Mouse (Mus musculus) embryonic facial prominence, embryonic 13.5 days (tissue): ENCODE measurements around the gene Cops7a. TPM values are rescaled to one million over a fixed set of nuclear protein-coding genes. Genes with fewer than 3 reads are reported as not detected.

Experiments used
- ATAC-seq: fragments of 200-750 bp; cut with Nextera tagmentation; 2 replicates; pipeline ENCODE4 v1.8.0; 2017; ENCODE audit warnings: low read depth; ENCODE audit not compliant: insufficient number of reproducible peaks, insufficient read depth, low FRiP score, low TSS enrichment
- H3K27ac ChIP-seq: fragments of 300-500 bp; sonication (generic); 2 replicates; pipeline ENCODE4 v1.5.1; 2015; ENCODE audit warnings: moderate library complexity, mild to moderate bottlenecking, inconsistent platforms
- H3K27me3 ChIP-seq: fragments of 300-500 bp; sonication (generic); 2 replicates; pipeline ENCODE4 v1.6.1; 2015; ENCODE audit warnings: mild to moderate bottlenecking, inconsistent platforms
- H3K36me3 ChIP-seq: fragments of 300-500 bp; sonication (generic); 2 replicates; pipeline ENCODE4 v1.6.1; 2015; ENCODE audit warnings: mild to moderate bottlenecking, inconsistent platforms
- H3K4me1 ChIP-seq: fragments of 300-500 bp; sonication (generic); 2 replicates; pipeline ENCODE4 v1.6.1; 2015; ENCODE audit warnings: inconsistent platforms
- H3K4me2 ChIP-seq: fragments of 300-500 bp; sonication (generic); 2 replicates; pipeline ENCODE4 v1.6.1; 2015; ENCODE audit warnings: moderate library complexity, mild to moderate bottlenecking, inconsistent platforms
- H3K4me3 ChIP-seq: fragments of 300-500 bp; sonication (generic); 2 replicates; pipeline ENCODE4 v1.5.1; 2015; ENCODE audit warnings: mild to moderate bottlenecking, inconsistent platforms
- H3K9ac ChIP-seq: fragments of 300-500 bp; sonication (generic); 2 replicates; pipeline ENCODE4 v1.6.1; 2015; ENCODE audit warnings: mild to moderate bottlenecking, inconsistent platforms
- H3K9me3 ChIP-seq: fragments of 300-500 bp; sonication (generic); 2 replicates; pipeline ENCODE4 v1.6.1; 2016; ENCODE audit warnings: inconsistent platforms
- WGBS: fragments of 180-500 bp; shearing (Covaris S2); methylation state at CpG from one replicate; pipeline ENCODE4 v1.1.7; 2015; ENCODE audit warnings: mixed read lengths; 5-methylcytosine and 5-hydroxymethylcytosine counted together
- polyA plus RNA-seq: library from polyadenylated mRNA; unstranded; fragments of >200 nt; fragmentation: Nextera tagmentation; extraction: Ambion mirVana; gene quantifications from 2 replicates; pipeline ENCODE4 v1.2.1, GENCODE M21; 2015

Cops7a gene
- polyA plus RNA-seq, 1 experiment from 2014 or later = 138 TPM

DNA sequence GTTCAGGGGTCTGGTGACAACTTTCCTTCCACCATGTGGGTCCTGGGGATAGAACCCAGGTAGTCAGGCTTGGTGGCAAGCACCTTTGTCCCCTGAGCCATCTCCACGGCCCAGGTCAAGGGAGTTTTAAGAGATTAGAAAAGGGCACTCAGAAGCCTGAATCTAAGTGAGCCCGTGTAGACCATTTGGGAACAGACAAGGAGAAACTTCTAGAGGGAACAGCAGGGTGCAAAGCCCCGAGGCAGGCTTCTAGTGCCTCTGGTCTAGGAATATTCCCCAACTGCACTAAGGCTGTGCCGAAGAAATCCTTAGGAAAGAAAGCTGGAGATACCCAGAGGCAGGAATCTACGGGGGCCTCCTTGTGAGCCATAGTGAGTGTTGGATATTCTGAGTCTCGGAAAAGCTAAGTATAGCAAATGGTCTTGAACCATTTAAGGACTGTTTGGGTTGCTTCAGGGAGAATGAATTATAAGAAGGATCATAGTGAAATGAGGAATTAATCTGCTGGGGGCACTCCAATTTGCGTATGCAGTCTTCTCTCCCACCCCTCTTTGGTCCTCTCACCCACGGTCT is 30.6 kb upstream of the Cops7a start:
- WGBS = 37% methylated on average over 8 of the region's 8 CpGs
- Histone ChIP-seq H3K4me3 (peak overlapping the region; percentile 60), H3K27me3 (peaks cover 96% of the 10 kb centered on the region), H3K36me3 (no peaks in the 10 kb centered on the region), H3K9ac (peak overlapping the region; percentile 77), H3K9me3 (no peaks in the 10 kb centered on the region), H3K27ac (no peak overlapping the region), H3K4me1 (peaks cover 33% of the 10 kb centered on the region), H3K4me2 (peak overlapping the region; percentile 99)
- no peak for ATAC-seq

DNA sequence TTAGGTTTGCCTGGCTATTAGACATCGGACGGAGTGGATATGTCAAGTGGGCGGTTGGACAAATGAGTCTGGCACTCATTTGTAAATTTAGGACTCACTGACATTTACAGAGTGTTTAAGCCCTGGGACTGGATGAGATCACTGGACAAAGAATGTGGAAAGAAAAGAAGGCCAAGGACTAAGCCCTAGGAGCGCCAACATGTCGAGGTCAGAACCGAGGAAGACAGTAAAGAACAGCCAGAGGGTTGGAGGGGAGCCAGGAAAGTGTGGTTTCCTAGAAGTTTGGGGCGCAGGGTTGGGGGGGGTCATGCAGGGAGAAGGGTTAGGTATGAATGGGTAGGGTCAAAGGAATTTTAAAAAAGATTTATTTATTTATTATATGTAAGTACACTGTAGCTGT is 29.9 kb upstream of the Cops7a start:
- Histone ChIP-seq H3K27me3 (peaks cover 89% of the 10 kb centered on the region), H3K4me2 (no peak overlapping the region), H3K27ac (no peak overlapping the region), H3K9me3 (no peaks in the 10 kb centered on the region), H3K9ac (no peak overlapping the region), H3K36me3 (no peaks in the 10 kb centered on the region), H3K4me1 (peaks cover 33% of the 10 kb centered on the region), H3K4me3 (no peak overlapping the region)
- 85% methylated on average over 7 of the region's 7 CpGs for WGBS
- ATAC-seq = no peak

- Histone ChIP-seq H3K27me3 (peaks cover 75% of the 10 kb centered on the region), H3K9ac (peak overlapping the region; percentile 54; the same call in 1 of the 2 replicates), H3K36me3 (no peaks in the 10 kb centered on the region), H3K4me3 (no peak overlapping the region), H3K9me3 (no peaks in the 10 kb centered on the region), H3K27ac (no peak overlapping the region), H3K4me1 (peaks cover 26% of the 10 kb centered on the region), H3K4me2 (0 out of 2 replicates have a peak overlapping the region, but pooled peaks have one; percentile 3)
- WGBS = 13% methylated on average over 11 of the region's 11 CpGs
- ATAC-seq = no peak
These were observed 28.5 kb upstream of the Cops7a start for GRCm38 (mm10) chr6:124993876-124994275.

GRCm38 (mm10) chr6:124993365-124993764 is 28.0 kb upstream of the Cops7a start:
- WGBS = 78% methylated on average over 9 of the region's 9 CpGs
- no peak for ATAC-seq
- Histone ChIP-seq H3K4me2 (no peak overlapping the region), H3K36me3 (no peaks in the 10 kb centered on the region), H3K9me3 (no peaks in the 10 kb centered on the region), H3K27me3 (peaks cover 70% of the 10 kb centered on the region), H3K27ac (no peak overlapping the region), H3K4me1 (peaks cover 21% of the 10 kb centered on the region), H3K4me3 (no peak overlapping the region), H3K9ac (no peak overlapping the region)

DNA sequence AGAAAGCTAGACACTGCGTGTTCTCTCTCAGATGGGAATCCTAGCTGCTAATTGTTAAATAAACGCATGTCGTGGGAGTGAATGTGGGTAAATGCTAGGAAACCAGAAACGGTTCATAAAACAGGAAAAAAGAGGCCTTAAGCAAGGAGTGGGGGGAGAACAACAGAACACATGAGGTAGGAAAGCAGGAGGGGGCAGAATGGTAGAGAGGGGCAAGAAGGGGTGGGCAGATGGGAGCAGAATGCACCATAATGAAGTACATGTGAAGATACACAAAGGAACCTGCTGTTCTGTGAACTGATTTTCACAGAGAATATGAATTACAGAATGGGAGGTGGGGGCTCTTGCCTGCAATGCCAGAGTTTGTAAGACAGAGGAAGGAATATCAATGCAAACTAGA is 26.9 kb upstream of the Cops7a start:
- Histone ChIP-seq H3K9me3 (no peaks in the 10 kb centered on the region), H3K4me1 (peaks cover 10% of the 10 kb centered on the region), H3K4me2 (no peak overlapping the region), H3K27ac (no peak overlapping the region), H3K4me3 (no peak overlapping the region), H3K27me3 (peaks cover 63% of the 10 kb centered on the region), H3K36me3 (no peaks in the 10 kb centered on the region), H3K9ac (no peak overlapping the region)
- no peak for ATAC-seq
- WGBS = 65% methylated on average over 4 of the region's 4 CpGs

- Histone ChIP-seq H3K36me3 (peaks cover 10% of the 10 kb centered on the region), H3K9ac (no peak overlapping the region), H3K9me3 (no peaks in the 10 kb centered on the region), H3K4me3 (no peak overlapping the region), H3K27ac (no peak overlapping the region), H3K4me2 (no peak overlapping the region), H3K4me1 (peaks cover 9% of the 10 kb centered on the region), H3K27me3 (no peaks in the 10 kb centered on the region)
- ATAC-seq = no peak
- 76% methylated on average over 4 of the region's 4 CpGs for WGBS
These were observed 2.4 kb upstream of the Cops7a start for GRCm38 (mm10) chr6:124967766-124968165.

DNA sequence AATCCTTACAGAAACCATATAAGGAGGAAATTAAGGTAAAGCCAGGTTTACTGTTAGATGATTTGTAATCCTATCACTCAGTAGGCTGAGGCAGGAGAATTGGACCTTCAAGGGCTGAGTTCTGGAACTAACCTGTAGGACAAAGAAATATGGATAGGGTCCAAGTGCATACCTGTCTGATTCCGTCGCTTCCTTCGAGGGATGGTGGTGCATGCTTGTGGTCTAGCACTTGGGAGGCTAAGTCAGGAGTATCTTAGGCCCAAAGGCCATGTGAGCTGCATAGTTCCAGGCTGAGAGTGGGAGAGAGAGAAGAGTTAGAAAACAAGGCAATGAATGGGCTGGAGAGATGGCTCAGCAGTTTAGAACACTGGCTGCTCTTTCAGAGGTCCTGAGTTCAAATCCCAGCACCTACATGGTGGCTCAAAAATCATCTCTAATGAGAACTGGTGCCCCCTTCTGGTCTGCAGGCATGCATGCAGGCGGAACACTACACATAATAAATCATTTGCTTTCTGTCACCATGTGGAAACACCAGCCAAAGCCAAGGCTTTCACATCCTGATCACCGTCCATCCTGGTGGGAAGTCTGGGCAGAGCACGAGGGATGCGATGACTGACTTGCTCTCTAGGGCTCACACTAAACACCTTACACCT is 1.3 kb upstream of the Cops7a start:
- 97% methylated on average over 7 of the region's 7 CpGs for WGBS
- H3K27me3 ChIP-seq = no peaks in the 10 kb centered on the region

GRCm38 (mm10) chr6:124965747-124966146 is 409 bp upstream of the Cops7a start:
- H3K9me3 ChIP-seq = no peaks in the 10 kb centered on the region
- 16% methylated on average over 15 of the region's 15 CpGs for WGBS
- peak overlapping the region; percentile 95 for H3K27ac ChIP-seq
- H3K36me3 ChIP-seq = peaks cover 30% of the 10 kb centered on the region
- peak overlapping the region; percentile 97 for H3K4me2 ChIP-seq
- H3K9ac ChIP-seq = peak overlapping the region; percentile 94
- peak overlapping the region; percentile 79 for H3K4me3 ChIP-seq
- no peak for ATAC-seq
- no peaks in the 10 kb centered on the region for H3K27me3 ChIP-seq
- H3K4me1 ChIP-seq = peaks cover 9% of the 10 kb centered on the region

More for the DNA sequence above, 1.3 kb upstream of the Cops7a start:
- H3K36me3 ChIP-seq = peaks cover 22% of the 10 kb centered on the region
- peak overlapping the region; percentile 97 for H3K4me2 ChIP-seq
- H3K4me3 ChIP-seq = peak overlapping the region; percentile 79
- H3K27ac ChIP-seq = no peak overlapping the region
- H3K9me3 ChIP-seq = no peaks in the 10 kb centered on the region
- H3K4me1 ChIP-seq = peaks cover 9% of the 10 kb centered on the region
- H3K9ac ChIP-seq = no peak overlapping the region
- no peak for ATAC-seq

GRCm38 (mm10) chr6:124964638-124965037 is 700 bp downstream of the Cops7a start:
- Histone ChIP-seq H3K4me2 (peak overlapping the region; percentile 97), H3K4me3 (peak overlapping the region; percentile 79), H3K36me3 (peaks cover 41% of the 10 kb centered on the region), H3K4me1 (peaks cover 9% of the 10 kb centered on the region), H3K27me3 (no peaks in the 10 kb centered on the region), H3K9ac (peak overlapping the region; percentile 94), H3K9me3 (no peaks in the 10 kb centered on the region), H3K27ac (peak overlapping the region; percentile 95)
- WGBS = 36% methylated on average over 16 of the region's 16 CpGs
- ATAC-seq = 0 out of 2 replicates have a peak, but pooled peaks have one; percentile 6

DNA sequence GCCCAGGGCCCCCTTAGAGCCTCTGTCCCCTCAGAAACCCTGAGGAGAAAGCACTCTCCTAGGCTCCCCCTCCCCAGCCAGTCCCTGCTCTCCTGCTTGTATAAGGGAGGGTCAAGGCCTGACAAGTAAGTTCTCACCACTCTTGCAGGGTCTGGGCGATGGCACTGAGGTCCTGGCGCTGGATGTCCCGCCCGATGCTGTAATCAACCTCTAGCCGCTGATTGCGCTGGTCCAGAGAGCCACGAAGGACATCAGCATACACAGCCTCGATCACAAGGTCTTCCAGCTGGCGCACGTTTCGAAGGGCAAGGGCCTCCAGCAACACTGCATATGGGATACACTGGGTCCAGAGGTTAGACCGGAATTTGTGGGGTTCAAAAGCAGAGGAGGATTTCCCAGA is 4.3 kb downstream of the Cops7a start:
- H3K36me3 ChIP-seq = peaks cover 67% of the 10 kb centered on the region
- ATAC-seq = no peak
- H3K27me3 ChIP-seq = no peaks in the 10 kb centered on the region
- 94% methylated on average over 12 of the region's 12 CpGs for WGBS
- peaks cover 9% of the 10 kb centered on the region for H3K4me1 ChIP-seq
- H3K4me3 ChIP-seq = no peak overlapping the region
- H3K9me3 ChIP-seq = no peaks in the 10 kb centered on the region
- no peak overlapping the region for H3K4me2 ChIP-seq
- H3K27ac ChIP-seq = no peak overlapping the region
- H3K9ac ChIP-seq = 0 out of 2 replicates have a peak overlapping the region, but pooled peaks have one; percentile 46

- Histone ChIP-seq H3K36me3 (peaks cover 77% of the 10 kb centered on the region), H3K9ac (no peak overlapping the region), H3K9me3 (no peaks in the 10 kb centered on the region), H3K4me2 (no peak overlapping the region), H3K4me1 (peaks cover 8% of the 10 kb centered on the region), H3K4me3 (no peak overlapping the region), H3K27me3 (no peaks in the 10 kb centered on the region), H3K27ac (no peak overlapping the region)
- WGBS = 96% methylated on average over 13 of the region's 13 CpGs
- ATAC-seq = no peak
These were observed 5.4 kb downstream of the Cops7a start for GRCm38 (mm10) chr6:124959960-124960359.

- no peak overlapping the region for H3K4me2 ChIP-seq
- H3K27ac ChIP-seq = no peak overlapping the region
- no peak overlapping the region for H3K9ac ChIP-seq
- H3K27me3 ChIP-seq = no peaks in the 10 kb centered on the region
- H3K9me3 ChIP-seq = no peaks in the 10 kb centered on the region
- no peak for ATAC-seq
- H3K4me1 ChIP-seq = no peaks in the 10 kb centered on the region
- WGBS = 83% methylated on average over 3 of the region's 3 CpGs
- H3K4me3 ChIP-seq = no peak overlapping the region
- H3K36me3 ChIP-seq = peaks cover 84% of the 10 kb centered on the region
These were observed 7.2 kb downstream of the Cops7a start for GRCm38 (mm10) chr6:124958127-124958526.
